Mouse (Mus musculus) embryonic facial prominence, embryonic 10.5 days (tissue): ENCODE measurements at regions not wholly inside any gene's neighbourhood (a gene's known extent, or its start where the extent isn't known, plus 50 kb on each side); places are given as distances from the start of the nearest gene placed in this dataset.
A peak's percentile ranks its signal among the peaks of the same experiment; 100 is the strongest.
"Not testable (repeated sequence)": the region's sequence is repeated elsewhere in the genome, so short reads cannot be mapped to it uniquely, and the experiment has no call there.

Experiments
- DNase-seq: peaks from one replicate; pipeline ENCODE4 v3.0.0-alpha.2; 2017; ENCODE audit warnings: low spot score
- H3K27ac ChIP-seq: fragments of 300-500 bp; sonication (generic); replicated peaks from 2 replicates; pipeline ENCODE4 v1.5.1; 2016; ENCODE audit warnings: mild to moderate bottlenecking
- H3K27me3 ChIP-seq: fragments of 300-500 bp; sonication (generic); replicated peaks from 2 replicates; pipeline ENCODE4 v1.6.1; 2016; ENCODE audit warnings: low read depth, mild to moderate bottlenecking; ENCODE audit not compliant: poor library complexity, severe bottlenecking
- H3K36me3 ChIP-seq: fragments of 300-500 bp; sonication (generic); replicated peaks from 2 replicates; pipeline ENCODE4 v1.6.1; 2016; ENCODE audit warnings: mild to moderate bottlenecking, moderate library complexity
- H3K4me1 ChIP-seq: fragments of 300-500 bp; sonication (generic); 2 replicates; pipeline ENCODE4 v1.6.1; 2016
- H3K4me3 ChIP-seq: fragments of 300-500 bp; sonication (generic); 2 replicates; pipeline ENCODE4 v1.5.1; 2016; ENCODE audit warnings: mild to moderate bottlenecking, moderate library complexity
- H3K9me3 ChIP-seq: fragments of 300-500 bp; sonication (generic); 2 replicates; pipeline ENCODE4 v1.6.1; 2016; ENCODE audit warnings: mild to moderate bottlenecking
- WGBS: fragments of 180-500 bp; shearing (Covaris S2); methylation state at CpG from one replicate; pipeline ENCODE4 v1.1.7; 2016; 5-methylcytosine and 5-hydroxymethylcytosine counted together

- DNase-seq = no peak
- peak overlapping the region; percentile 48; the same call in 1 of the 2 replicates for H3K27ac ChIP-seq
- no peak overlapping the region for H3K4me3 ChIP-seq
- 41% methylated on average over 4 of the region's 4 CpGs for WGBS
- H3K9me3 ChIP-seq = no peaks in the 10 kb centered on the region
- H3K36me3 ChIP-seq = no peaks in the 10 kb centered on the region
- peaks cover 25% of the 10 kb centered on the region for H3K27me3 ChIP-seq
- peaks cover 33% of the 10 kb centered on the region for H3K4me1 ChIP-seq
Measured at GRCm38 (mm10) chr4:153805727-153806126, 151.3 kb upstream of the A430005L14Rik start.

- H3K36me3 ChIP-seq = no peaks in the 10 kb centered on the region
- no peaks in the 10 kb centered on the region for H3K9me3 ChIP-seq
- 4% methylated on average over 10 of the region's 10 CpGs for WGBS
- H3K4me3 ChIP-seq = peak overlapping the region; percentile 30
- H3K4me1 ChIP-seq = peaks cover 30% of the 10 kb centered on the region
- peak; percentile 55 for DNase-seq
- peak overlapping the region; percentile 48; the same call in 1 of the 2 replicates for H3K27ac ChIP-seq
- H3K27me3 ChIP-seq = peaks cover 25% of the 10 kb centered on the region
Measured at GRCm38 (mm10) chr4:153806180-153806692, 150.8 kb upstream of the A430005L14Rik start.

- H3K4me1 ChIP-seq = peaks cover 28% of the 10 kb centered on the region
- H3K27ac ChIP-seq = peak overlapping the region; percentile 48; the same call in 1 of the 2 replicates
- DNase-seq = peak; percentile 27
- H3K4me3 ChIP-seq = peak overlapping the region; percentile 30
- H3K27me3 ChIP-seq = peaks cover 25% of the 10 kb centered on the region
- WGBS = 26% methylated on average over 10 of the region's 10 CpGs
- no peaks in the 10 kb centered on the region for H3K36me3 ChIP-seq
- no peaks in the 10 kb centered on the region for H3K9me3 ChIP-seq
Measured at GRCm38 (mm10) chr4:153806820-153807436, 150.1 kb upstream of the A430005L14Rik start.

DNA sequence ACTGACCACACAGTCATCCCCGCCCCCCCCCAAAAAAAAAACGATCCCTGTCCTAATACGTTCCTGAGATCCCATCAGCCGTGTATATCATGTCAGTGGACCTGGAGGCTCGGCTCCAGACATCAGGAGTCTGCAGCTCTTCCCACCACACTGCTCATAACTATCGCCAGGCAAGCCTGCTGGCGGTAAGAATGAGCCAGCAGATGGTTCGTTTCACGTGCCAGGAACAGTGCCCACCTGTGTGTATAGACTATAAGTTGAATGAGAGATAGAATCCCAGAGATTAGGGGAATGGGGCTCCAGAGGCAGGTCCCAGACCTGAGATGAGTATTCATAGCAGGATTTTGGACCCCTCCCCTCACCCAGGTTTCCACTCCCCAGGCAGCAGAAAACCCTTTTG is 144.2 kb upstream of the A430005L14Rik start:
- Histone ChIP-seq H3K9me3 (no peaks in the 10 kb centered on the region), H3K36me3 (no peaks in the 10 kb centered on the region), H3K4me3 (no peak overlapping the region), H3K27me3 (no peaks in the 10 kb centered on the region), H3K4me1 (peaks cover 11% of the 10 kb centered on the region; the same call in 1 of the 2 replicates), H3K27ac (no peak overlapping the region)
- 92% methylated on average over 9 of the region's 9 CpGs for WGBS
- no peak for DNase-seq

- Histone ChIP-seq H3K4me3 (0 out of 2 replicates have a peak overlapping the region, but pooled peaks have one; percentile 31), H3K27ac (no peak overlapping the region)
Measured at GRCm38 (mm10) chr4:153827914-153828313, 129.1 kb upstream of the A430005L14Rik start.

DNA sequence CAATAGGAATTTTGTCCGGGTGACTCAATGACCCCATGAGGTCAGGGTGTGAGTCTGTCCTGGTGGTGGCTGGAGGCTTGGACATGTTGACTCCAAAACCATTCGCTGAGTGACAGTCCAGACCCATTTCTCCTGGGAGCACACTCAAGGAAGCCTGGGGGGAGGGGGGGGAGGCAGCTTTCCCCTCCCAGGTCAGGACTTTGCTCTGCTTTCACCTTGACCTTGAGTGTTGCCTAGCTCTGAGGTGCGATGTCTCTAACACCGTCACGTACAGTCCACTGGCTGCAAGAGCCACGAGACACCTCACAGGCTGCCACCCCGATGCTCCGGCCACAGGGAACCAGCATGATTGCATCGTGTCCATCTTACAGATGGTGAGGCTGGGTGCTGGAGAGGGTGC is 127.3 kb upstream of the A430005L14Rik start:
- 96% methylated on average over 9 of the region's 9 CpGs for WGBS
- Histone ChIP-seq H3K36me3 (no peaks in the 10 kb centered on the region), H3K4me1 (no peaks in the 10 kb centered on the region), H3K4me3 (no peak overlapping the region), H3K27ac (no peak overlapping the region), H3K27me3 (no peaks in the 10 kb centered on the region), H3K9me3 (no peaks in the 10 kb centered on the region)
- no peak for DNase-seq

More at GRCm38 (mm10) chr4:153827914-153828313, 129.1 kb upstream of the A430005L14Rik start:
- DNase-seq = peak; percentile 47
- Histone ChIP-seq H3K4me1 (no peaks in the 10 kb centered on the region), H3K9me3 (no peaks in the 10 kb centered on the region), H3K27me3 (no peaks in the 10 kb centered on the region), H3K36me3 (no peaks in the 10 kb centered on the region)
- 43% methylated on average over 9 of the region's 9 CpGs for WGBS

- H3K4me1 ChIP-seq = no peaks in the 10 kb centered on the region
- no peaks in the 10 kb centered on the region for H3K36me3 ChIP-seq
- no peaks in the 10 kb centered on the region for H3K27me3 ChIP-seq
- no peak for DNase-seq
- 94% methylated on average over 5 of the region's 5 CpGs for WGBS
- no peak overlapping the region for H3K4me3 ChIP-seq
- no peaks in the 10 kb centered on the region for H3K9me3 ChIP-seq
- H3K27ac ChIP-seq = no peak overlapping the region
Measured at GRCm38 (mm10) chr4:153830491-153830890, 126.5 kb upstream of the A430005L14Rik start.

GRCm38 (mm10) chr4:153831251-153831650 is 125.8 kb upstream of the A430005L14Rik start:
- H3K4me3 ChIP-seq, H3K9me3 ChIP-seq, DNase-seq, H3K4me1 ChIP-seq, H3K27ac ChIP-seq, H3K36me3 ChIP-seq, H3K27me3 ChIP-seq: not testable (repeated sequence)
- WGBS = 89% methylated on average over 11 of the region's 11 CpGs

- Histone ChIP-seq H3K27ac (no peak overlapping the region), H3K9me3 (no peaks in the 10 kb centered on the region), H3K36me3 (no peaks in the 10 kb centered on the region), H3K27me3 (no peaks in the 10 kb centered on the region), H3K4me3 (no peak overlapping the region), H3K4me1 (no peaks in the 10 kb centered on the region)
- DNase-seq = no peak
- 78% methylated on average over 2 of the region's 2 CpGs for WGBS
Measured at GRCm38 (mm10) chr4:153832151-153832550, 124.9 kb upstream of the A430005L14Rik start.

- Histone ChIP-seq H3K4me3 (no peak overlapping the region), H3K4me1 (0 out of 2 replicates have a peak, but pooled peaks cover 4% of the 10 kb centered on the region), H3K36me3 (no peaks in the 10 kb centered on the region), H3K9me3 (no peaks in the 10 kb centered on the region), H3K27ac (no peak overlapping the region), H3K27me3 (no peaks in the 10 kb centered on the region)
- 83% methylated on average over 6 of the region's 6 CpGs for WGBS
- DNase-seq = no peak
Measured at GRCm38 (mm10) chr4:153844766-153845165, 112.3 kb upstream of the A430005L14Rik start.

GRCm38 (mm10) chr4:153848274-153848673 is 108.8 kb upstream of the A430005L14Rik start:
- Histone ChIP-seq H3K27ac (no peak overlapping the region), H3K4me1 (0 out of 2 replicates have a peak, but pooled peaks cover 5% of the 10 kb centered on the region), H3K9me3 (no peaks in the 10 kb centered on the region), H3K27me3 (no peaks in the 10 kb centered on the region), H3K36me3 (no peaks in the 10 kb centered on the region), H3K4me3 (no peak overlapping the region)
- 71% methylated on average over 3 of the region's 3 CpGs for WGBS
- DNase-seq = no peak

GRCm38 (mm10) chr4:153850186-153850585 is 106.9 kb upstream of the A430005L14Rik start:
- Histone ChIP-seq H3K36me3 (no peaks in the 10 kb centered on the region), H3K4me1 (0 out of 2 replicates have a peak, but pooled peaks cover 10% of the 10 kb centered on the region), H3K9me3 (no peaks in the 10 kb centered on the region), H3K27me3 (no peaks in the 10 kb centered on the region), H3K4me3 (no peak overlapping the region), H3K27ac (no peak overlapping the region)
- no peak for DNase-seq
- WGBS = 61% methylated on average over 11 of the region's 11 CpGs

GRCm38 (mm10) chr4:153854084-153854747 is 102.8 kb upstream of the A430005L14Rik start:
- DNase-seq = no peak
- 0 out of 2 replicates have a peak, but pooled peaks cover 10% of the 10 kb centered on the region for H3K4me1 ChIP-seq
- WGBS = 67% methylated on average over 9 of the region's 9 CpGs
- no peak overlapping the region; the same call in 1 of the 2 replicates for H3K27ac ChIP-seq
- no peaks in the 10 kb centered on the region for H3K9me3 ChIP-seq
- no peaks in the 10 kb centered on the region for H3K36me3 ChIP-seq
- H3K4me3 ChIP-seq = no peak overlapping the region
- no peaks in the 10 kb centered on the region for H3K27me3 ChIP-seq
